Mouse (Mus musculus) lung, postnatal 0 days (tissue): ENCODE measurements around the gene Smoc1.

ENCODE experiments used
- CTCF ChIP-seq: IDR thresholded peaks from 2 replicates; pipeline ENCODE4 v1.5.1; 2016; ENCODE audit warnings: antibody characterized with exemption, mild to moderate bottlenecking
- EP300 ChIP-seq: IDR thresholded peaks from 2 replicates; pipeline ENCODE4 v1.6.1; 2016; ENCODE audit warnings: antibody characterized with exemption, mild to moderate bottlenecking, control low read depth

DNA sequence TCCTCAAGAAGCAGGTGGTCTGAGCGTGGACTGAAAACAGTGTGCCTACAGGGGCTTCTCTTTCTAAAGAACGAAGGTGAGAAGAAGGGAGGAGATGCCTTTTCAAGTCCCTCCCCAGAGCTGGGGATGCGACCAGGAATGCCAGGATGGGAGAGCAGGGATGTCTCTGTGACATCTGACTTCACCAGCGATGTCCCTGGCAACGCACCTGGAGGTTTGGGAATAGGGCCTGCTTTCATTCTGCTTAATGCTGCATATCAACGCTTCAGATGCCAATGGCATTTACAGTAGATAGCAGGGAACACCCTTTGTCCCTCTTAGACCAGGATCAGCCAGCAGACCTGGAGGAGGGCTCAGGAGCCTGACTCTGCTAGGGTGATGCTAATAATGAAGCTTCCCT is 112.9 kb downstream of the Smoc1 start:
- TF ChIP-seq EP300 (no peak), CTCF (no peak)
